Mouse (Mus musculus) embryonic facial prominence, embryonic 11.5 days (tissue): ENCODE results near the gene Polr2c. TPM values are rescaled to one million over a fixed set of nuclear protein-coding genes. Genes with fewer than 3 reads are reported as not detected.

Source experiments
- ATAC-seq: fragments of 200-750 bp; cut with Nextera tagmentation; replicated peaks from 2 replicates; pipeline ENCODE4 v1.8.0; 2017; ENCODE audit warnings: low read depth; ENCODE audit not compliant: insufficient number of reproducible peaks, low FRiP score, low TSS enrichment
- DNase-seq: peaks from one replicate; pipeline ENCODE4 v3.0.0-alpha.2; 2015; ENCODE audit warnings: low spot score
- H3K27ac ChIP-seq: fragments of 300-500 bp; sonication (generic); replicated peaks from 2 replicates; pipeline ENCODE4 v1.5.1; 2014; ENCODE audit warnings: mild to moderate bottlenecking, low read depth, low read length, control low read depth
- H3K27me3 ChIP-seq: fragments of 300-500 bp; sonication (generic); 2 replicates; pipeline ENCODE4 v1.6.1; 2014; ENCODE audit warnings: mild to moderate bottlenecking, low read length, moderate library complexity, mixed read lengths; ENCODE audit not compliant: control insufficient read depth, insufficient read depth
- H3K36me3 ChIP-seq: fragments of 300-500 bp; sonication (generic); replicated peaks from 2 replicates; pipeline ENCODE4 v1.6.1; 2014; ENCODE audit warnings: low read depth, mild to moderate bottlenecking, low read length, moderate library complexity, mixed read lengths; ENCODE audit not compliant: control insufficient read depth, insufficient read depth
- H3K4me1 ChIP-seq: fragments of 300-500 bp; sonication (generic); 2 replicates; pipeline ENCODE4 v1.6.1; 2014; ENCODE audit warnings: low read length, mixed read lengths; ENCODE audit not compliant: control insufficient read depth, insufficient read depth
- H3K4me2 ChIP-seq: fragments of 300-500 bp; sonication (generic); 2 replicates; pipeline ENCODE4 v1.6.1; 2014; ENCODE audit warnings: low read depth, mild to moderate bottlenecking, control low read depth, low read length, moderate library complexity
- H3K4me3 ChIP-seq: fragments of 300-500 bp; sonication (generic); 2 replicates; pipeline ENCODE4 v1.5.1; 2014; ENCODE audit warnings: low read depth, low read length, control low read depth
- H3K9ac ChIP-seq: fragments of 300-500 bp; sonication (generic); replicated peaks from 2 replicates; pipeline ENCODE4 v1.6.1; 2014; ENCODE audit warnings: mild to moderate bottlenecking, control low read depth, low read length
- H3K9me3 ChIP-seq: fragments of 300-500 bp; sonication (generic); replicated peaks from 2 replicates; pipeline ENCODE4 v1.6.1; 2016; ENCODE audit warnings: mild to moderate bottlenecking, low read length, inconsistent platforms, mixed read lengths; ENCODE audit not compliant: control insufficient read depth
- WGBS: fragments of 180-500 bp; shearing (Covaris S2); extraction: QIAGEN DNeasy Blood & Tissue Kit; methylation state at CpG from one replicate; pipeline ENCODE4 v1.1.7; 2014; 5-methylcytosine and 5-hydroxymethylcytosine counted together
- polyA plus RNA-seq: library from polyadenylated mRNA; unstranded; fragments of >200 nt; fragmentation: Nextera tagmentation; extraction: Ambion mirVana; gene quantifications from 2 replicates; pipeline ENCODE4 v1.2.1, GENCODE M21; 2014

The Polr2c gene
- polyA plus RNA-seq, 1 experiment from 2014 or later = 173 TPM

- ATAC-seq (no peak), DNase-seq (no peak)
- peaks cover 6% of the 10 kb centered on the region for H3K36me3 ChIP-seq
- H3K9me3 ChIP-seq = no peaks in the 10 kb centered on the region
- 0 out of 2 replicates have a peak overlapping the region, but pooled peaks have one; percentile 0 for H3K27ac ChIP-seq
- H3K4me3 ChIP-seq = no peak overlapping the region
- H3K9ac ChIP-seq = no peak overlapping the region
- H3K4me1 ChIP-seq = peaks cover 4% of the 10 kb centered on the region; the same call in 1 of the 2 replicates
- H3K27me3 ChIP-seq = no peaks in the 10 kb centered on the region
- H3K4me2 ChIP-seq = no peak overlapping the region
- 10% methylated on average over 5 of the region's 5 CpGs for whole genome bisulfite sequencing
Measured at GRCm38 (mm10) chr8:94901031-94901430, 43.8 kb downstream of the Polr2c start.

DNA sequence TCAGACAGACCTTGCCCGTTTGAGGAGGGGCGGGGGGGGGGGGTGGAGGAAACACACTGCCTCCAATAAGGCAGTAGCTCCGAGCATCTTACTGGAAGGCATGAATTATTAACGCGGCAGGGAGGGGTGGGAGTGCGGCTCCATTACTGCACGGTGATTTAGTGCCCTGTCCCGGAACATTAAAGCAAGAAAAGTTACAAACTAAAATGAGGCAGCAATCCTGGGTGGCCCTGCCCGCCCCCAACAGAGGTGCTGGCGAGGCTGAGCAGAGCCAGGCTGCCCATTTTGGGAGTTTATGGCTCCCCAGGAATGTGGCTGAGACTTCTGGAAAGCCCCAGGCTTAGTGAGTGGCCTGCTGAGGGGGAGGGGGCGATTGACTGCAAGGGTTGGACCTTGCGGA is 46.5 kb downstream of the Polr2c start:
- 81% methylated on average over 12 of the region's 12 CpGs for WGBS
- DNase-seq = no peak
- Histone ChIP-seq H3K4me3 (no peak overlapping the region), H3K9me3 (no peaks in the 10 kb centered on the region), H3K36me3 (peaks cover 6% of the 10 kb centered on the region), H3K27me3 (no peaks in the 10 kb centered on the region), H3K4me2 (no peak overlapping the region), H3K4me1 (peaks cover 4% of the 10 kb centered on the region; the same call in 1 of the 2 replicates), H3K9ac (no peak overlapping the region), H3K27ac (no peak overlapping the region)
- no peak for ATAC-seq

DNA sequence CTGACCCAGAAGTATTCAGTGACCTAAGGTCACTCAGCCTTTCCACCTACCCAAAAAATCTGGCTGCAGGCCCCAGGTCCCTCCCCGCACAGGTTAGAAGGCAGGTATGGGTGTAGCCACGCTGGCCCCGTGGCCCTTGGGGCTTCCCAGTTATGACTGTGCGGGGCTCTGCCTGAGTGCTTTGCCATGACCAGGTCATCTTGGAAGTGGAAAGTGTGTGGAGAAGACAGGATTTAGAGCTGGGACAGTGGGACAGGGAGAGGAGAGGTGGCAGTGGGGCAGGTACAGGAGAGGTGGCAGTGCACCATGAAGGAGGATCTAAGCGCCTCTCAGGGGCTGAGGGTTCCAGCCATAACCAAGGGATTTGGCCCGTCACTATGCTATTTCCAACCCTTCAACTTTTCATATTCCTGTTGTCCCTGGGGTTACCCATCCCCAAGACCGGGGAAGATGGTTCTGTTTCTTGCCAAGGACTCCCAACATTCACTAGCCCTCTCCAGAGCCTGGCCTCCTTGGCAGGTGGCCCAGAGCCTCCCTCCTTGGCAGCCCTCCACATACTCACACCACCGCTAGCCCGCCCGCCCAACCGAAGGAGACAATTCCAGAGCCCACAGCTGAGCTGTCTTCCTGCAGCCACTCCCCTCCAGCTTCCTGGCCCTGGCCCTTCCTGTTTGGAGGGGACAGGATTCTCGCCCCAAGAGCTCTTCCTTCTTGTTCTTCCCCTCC is 47.4 kb downstream of the Polr2c start:
- Histone ChIP-seq H3K4me2 (no peak overlapping the region), H3K27me3 (no peaks in the 10 kb centered on the region), H3K27ac (no peak overlapping the region), H3K4me1 (peaks cover 4% of the 10 kb centered on the region; the same call in 1 of the 2 replicates), H3K9me3 (no peaks in the 10 kb centered on the region), H3K9ac (no peak overlapping the region), H3K4me3 (no peak overlapping the region), H3K36me3 (peaks cover 6% of the 10 kb centered on the region)
- WGBS = 86% methylated on average over 12 of the region's 12 CpGs
- DNase-seq (no peak), ATAC-seq (no peak)

GRCm38 (mm10) chr8:94907591-94908300 is 50.5 kb downstream of the Polr2c start:
- 89% methylated on average over 18 of the region's 18 CpGs for WGBS
- H3K36me3 ChIP-seq = peaks cover 6% of the 10 kb centered on the region
- H3K4me3 ChIP-seq = no peak overlapping the region

GRCm38 (mm10) chr8:94908847-94909246 is 51.6 kb downstream of the Polr2c start:
- Histone ChIP-seq H3K4me1 (no peaks in the 10 kb centered on the region; the same call in 1 of the 2 replicates), H3K4me3 (no peak overlapping the region), H3K9me3 (no peaks in the 10 kb centered on the region), H3K36me3 (peaks cover 4% of the 10 kb centered on the region), H3K27ac (no peak overlapping the region), H3K4me2 (no peak overlapping the region), H3K27me3 (peaks cover 4% of the 10 kb centered on the region; the same call in 1 of the 2 replicates), H3K9ac (no peak overlapping the region)
- DNase-seq = peak; percentile 88
- no peak for ATAC-seq
- WGBS = 10% methylated on average over 4 of the region's 4 CpGs

More at GRCm38 (mm10) chr8:94907591-94908300, 50.5 kb downstream of the Polr2c start:
- Histone ChIP-seq H3K27me3 (no peaks in the 10 kb centered on the region), H3K9ac (0 out of 2 replicates have a peak overlapping the region, but pooled peaks have one; percentile 22), H3K4me1 (no peaks in the 10 kb centered on the region), H3K4me2 (no peak overlapping the region), H3K9me3 (no peaks in the 10 kb centered on the region), H3K27ac (no peak overlapping the region)
- no peak for ATAC-seq
- DNase-seq = no peak

GRCm38 (mm10) chr8:94913061-94913660 is 55.9 kb downstream of the Polr2c start:
- peak; percentile 58 for ATAC-seq
- H3K27me3 ChIP-seq = peaks cover 4% of the 10 kb centered on the region; the same call in 1 of the 2 replicates
- H3K4me2 ChIP-seq = peak overlapping the region; percentile 83

DNA sequence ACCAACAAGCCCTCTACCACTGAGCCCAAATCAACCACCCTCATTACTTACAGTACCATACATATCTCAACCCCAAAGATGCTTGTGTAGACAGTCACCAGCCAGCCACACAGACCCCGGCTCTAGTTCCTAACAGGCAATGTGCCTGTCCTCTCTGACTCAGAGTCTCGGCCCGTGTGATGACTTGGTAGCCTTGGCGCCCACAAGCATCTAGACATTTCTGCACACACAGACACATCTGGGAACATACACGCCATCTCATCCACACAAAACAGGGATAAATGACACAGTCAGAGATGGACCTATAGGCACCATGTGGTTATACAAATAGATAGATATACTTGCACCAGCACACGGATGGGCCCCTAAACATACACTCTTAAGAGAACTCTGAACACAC is 57.0 kb downstream of the Polr2c start:
- no peak for ATAC-seq
- H3K36me3 ChIP-seq = no peaks in the 10 kb centered on the region; the same call in 1 of the 2 replicates
- no peak overlapping the region for H3K4me3 ChIP-seq
- peaks cover 2% of the 10 kb centered on the region for H3K4me1 ChIP-seq
- no peaks in the 10 kb centered on the region for H3K9me3 ChIP-seq
- WGBS = 80% methylated on average over 6 of the region's 6 CpGs
- no peak overlapping the region for H3K9ac ChIP-seq
- H3K27me3 ChIP-seq = peaks cover 4% of the 10 kb centered on the region; the same call in 1 of the 2 replicates
- H3K4me2 ChIP-seq = no peak overlapping the region; the same call in 1 of the 2 replicates
- DNase-seq = no peak
- 0 out of 2 replicates have a peak overlapping the region, but pooled peaks have one; percentile 38 for H3K27ac ChIP-seq

More at GRCm38 (mm10) chr8:94913061-94913660, 55.9 kb downstream of the Polr2c start:
- Histone ChIP-seq H3K4me1 (peaks cover 2% of the 10 kb centered on the region), H3K4me3 (peak overlapping the region; percentile 31), H3K27ac (no peak overlapping the region), H3K9ac (peak overlapping the region; percentile 32; the same call in 1 of the 2 replicates), H3K36me3 (no peaks in the 10 kb centered on the region; the same call in 1 of the 2 replicates), H3K9me3 (no peaks in the 10 kb centered on the region)
- WGBS = 6% methylated on average over 75 of the region's 77 CpGs
- DNase-seq = peak; percentile 80
